Mouse (Mus musculus): Measurements from ENCODE around the gene Dlg2.

- TF ChIP-seq CTCF (IDR thresholded peaks at IDR 0.05; ENCODE audit: low read depth, low read length): no peak
- no peak for TF ChIP-seq GATA1 (IDR thresholded peaks at IDR 0.05; ENCODE audit: borderline replicate concordance, low read length)
Observed at GRCm38 (mm10) chr7:90427006-90427405, 49.5 kb upstream of the Dlg2 start.

Measured in G1E (cell line).